Comparison of ENCODE assay signal across 9 mouse cellular contexts in the genomic region with DNA sequence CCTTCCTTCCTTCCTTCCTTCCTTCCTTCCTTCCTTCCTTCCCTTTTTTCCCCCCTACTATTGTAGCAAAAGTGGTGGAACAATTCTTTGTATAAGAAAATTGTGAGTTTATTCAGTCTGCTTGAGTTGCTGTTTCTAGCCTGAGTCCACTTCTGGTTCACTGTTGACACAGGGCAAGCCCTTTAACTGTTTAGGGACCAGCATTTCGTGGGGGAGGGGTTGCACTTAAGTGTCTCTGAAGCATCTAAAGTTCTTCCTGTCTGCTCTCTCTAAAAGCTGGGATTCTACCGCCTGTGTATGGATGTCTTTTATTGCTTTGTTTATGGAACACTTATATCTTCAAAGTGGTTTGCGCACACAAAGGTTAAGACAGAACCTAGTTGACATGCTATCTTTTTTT. TPM values are rescaled to one million over a fixed set of nuclear protein-coding genes. Genes with fewer than 3 reads are reported as not detected.
A peak's percentile ranks its signal among the peaks of the same experiment; 100 is the strongest.
DNase-seq lines count a peak whose midpoint lies in the region; ATAC-seq lines count a peak whose summit lies in the region.
"Had no signal": no experiment of that assay in that cellular context is flagged by ENCODE, and none has a peak within 500 bp of the region (broad histone marks: within the 10 kb centered on the region; RNA-seq: fewer than 3 reads in every experiment).

No protein-coding gene starts in this region.

- H3K4me2 ChIP-seq in forebrain, embryonic 15.5 days (replicated peaks) = peak overlapping the region; percentile 74
- peak overlapping the region; percentile 86 for H3K4me2 ChIP-seq in liver, embryonic 15.5 days

- peak overlapping the region; percentile 13; the same call in 1 of the 2 replicates for H3K9ac ChIP-seq in forebrain, embryonic 15.5 days (replicated peaks)
- peak overlapping the region; percentile 96; the same call in 1 of the 2 replicates for H3K9ac ChIP-seq in liver, embryonic 15.5 days

- H3K4me1 ChIP-seq in forebrain, embryonic 15.5 days = peaks cover 44% of the 10 kb centered on the region
- peaks cover 41% of the 10 kb centered on the region for H3K4me1 ChIP-seq in liver, embryonic 15.5 days (replicated peaks)

- WGBS in forebrain, embryonic 15.5 days = 59% methylated on average over 3 of the region's 3 CpGs
- 34% methylated on average over 3 of the region's 3 CpGs for WGBS in liver, embryonic 15.5 days (ENCODE audit: insufficient replicate concordance)

- no peak overlapping the region for H3K27ac ChIP-seq in forebrain, embryonic 15.5 days (replicated peaks)
- H3K27ac ChIP-seq in liver, embryonic 15.5 days (replicated peaks) = no peak overlapping the region

- peak; percentile 29 for DNase-seq in embryo, embryonic 10 days (ENCODE audit: low spot score)
- no peak for DNase-seq in embryo, embryonic 9.5 days (ENCODE audit: extremely low spot score)
- peak; percentile 31 for DNase-seq in 3T3-L1 (ENCODE audit: low read depth, low spot score)
- DNase-seq in right cerebral cortex, adult 2 months (ENCODE audit: low spot score in 2 of 2) = no peak
- DNase-seq in spleen, adult 18-20 months = no peak
- DNase-seq in layer of hippocampus, adult 8-10 months (ENCODE audit: low spot score in 2 of 2) = no peak

- peak overlapping the region; percentile 78 for H3K4me3 ChIP-seq in forebrain, embryonic 15.5 days
- peak overlapping the region; percentile 95 for H3K4me3 ChIP-seq in liver, embryonic 15.5 days (replicated peaks)

- no peak for ATAC-seq in forebrain, embryonic 15.5 days (replicated peaks)
- no peak for ATAC-seq in liver, embryonic 15.5 days (ENCODE audit: insufficient read depth)

- no peaks in the 10 kb centered on the region for H3K9me3 ChIP-seq in forebrain, embryonic 15.5 days
- no peaks in the 10 kb centered on the region for H3K9me3 ChIP-seq in liver, embryonic 15.5 days (replicated peaks)

- no peaks in the 10 kb centered on the region for H3K27me3 ChIP-seq in forebrain, embryonic 15.5 days
- H3K27me3 ChIP-seq in liver, embryonic 15.5 days = no peaks in the 10 kb centered on the region

- H3K36me3 ChIP-seq in forebrain, embryonic 15.5 days = no peaks in the 10 kb centered on the region
- H3K36me3 ChIP-seq in liver, embryonic 15.5 days (replicated peaks) = peaks cover 7% of the 10 kb centered on the region; the same call in 1 of the 2 replicates

RNA-seq across cellular contexts. Expression of a gene that starts 1.9 kb away (rescaled TPM):
- 23.6 and 23.7 TPM in 2 replicates for polyA plus RNA-seq in forebrain, embryonic 15.5 days (2015; fragmentation: Nextera tagmentation; extraction: Ambion mirVana)
- 5.9 and 7.5 TPM in 2 replicates for polyA plus RNA-seq in liver, embryonic 15.5 days (2015; fragmentation: Nextera tagmentation; extraction: Ambion mirVana)
- 10 to 100 TPM; 45.2 to 52.9 (median 46.9) TPM for total RNA-seq in layer of hippocampus, adult 8-10 months (2022)

RNA-seq across cellular contexts. Expression of a gene that starts 19.5 kb away (rescaled TPM):
- polyA plus RNA-seq in forebrain, embryonic 15.5 days (2015; fragmentation: Nextera tagmentation; extraction: Ambion mirVana) = 41.6 and 44.2 TPM in 2 replicates
- polyA plus RNA-seq in liver, embryonic 15.5 days (2015; fragmentation: Nextera tagmentation; extraction: Ambion mirVana) = 29.0 and 32.0 TPM in 2 replicates
- 10 to 100 TPM; 22.7 to 25.3 (median 23.5) TPM for total RNA-seq in layer of hippocampus, adult 8-10 months (2022)

RNA-seq across cellular contexts. Expression of a gene that starts 50.2 kb away (rescaled TPM):
- polyA plus RNA-seq in forebrain, embryonic 15.5 days (2015; fragmentation: Nextera tagmentation; extraction: Ambion mirVana) = 2.9 and 4.1 TPM in 2 replicates
- polyA plus RNA-seq in liver, embryonic 15.5 days (2015; fragmentation: Nextera tagmentation; extraction: Ambion mirVana) = not detected in 2 replicates
- total RNA-seq in layer of hippocampus, adult 8-10 months (2022) = under 1 TPM in 2 of 4 experiments, not detected in 2; 0.14 to 0.37 TPM
- polyA plus RNA-seq: C2C12 had no signal

Comparison
In these comparisons a context has a peak if more than half of its experiments do, and no peak if none do; other contexts are left out.
1. DNase-seq: peak in embryo, embryonic 10 days (single experiment) and 3T3-L1 (single experiment); none in embryo, embryonic 9.5 days (single experiment), right cerebral cortex, adult 2 months (0 of 2), spleen, adult 18-20 months (0 of 2) and layer of hippocampus, adult 8-10 months (0 of 2).